Mouse (Mus musculus) brain, embryonic 14.5 days (tissue): ENCODE measurements around the gene Tmem30c.

ENCODE experiments used
- CTCF ChIP-seq: fragments of 200-500 bp; IDR thresholded peaks from 2 replicates; pipeline ENCODE4 v1.5.1; 2012; ENCODE audit warnings: inconsistent platforms, mild to moderate bottlenecking, moderate library complexity, borderline replicate concordance; ENCODE audit not compliant: insufficient read depth, insufficient read length; ENCODE audit errors: extremely low read depth
- POLR2A ChIP-seq: fragments of 200-500 bp; IDR thresholded peaks from 2 replicates; pipeline ENCODE4 v1.6.1; 2012; ENCODE audit warnings: mild to moderate bottlenecking, inconsistent platforms, borderline replicate concordance; ENCODE audit not compliant: poor library complexity, insufficient read depth, insufficient read length, severe bottlenecking; ENCODE audit errors: extremely low read depth

DNA sequence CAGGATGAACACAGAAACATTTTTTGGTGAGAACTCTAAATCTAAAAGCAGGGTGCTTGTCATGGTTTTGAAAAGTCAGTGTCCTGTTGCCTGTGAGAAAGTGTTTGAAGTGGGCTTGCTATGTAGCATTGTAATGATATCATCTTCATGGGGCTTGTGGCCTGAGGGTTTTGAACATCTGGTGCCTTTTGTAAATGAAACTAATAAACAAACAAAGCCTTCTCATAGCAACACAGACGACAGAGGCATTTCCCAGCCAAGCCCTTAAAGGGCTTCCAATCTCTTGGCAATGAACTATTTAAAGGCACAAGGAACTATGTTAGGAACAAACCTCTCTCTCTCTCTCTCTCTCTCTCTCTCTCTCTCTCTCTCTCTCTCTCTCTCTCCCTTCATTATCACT is 25.6 kb downstream of the Tmem30c start:
- TF ChIP-seq CTCF (no peak), POLR2A (no peak)
